Mouse (Mus musculus) hindbrain, embryonic 16.5 days (tissue): Measurements from ENCODE around the gene Myo18b. TPM values are rescaled to one million over a fixed set of nuclear protein-coding genes. Genes with fewer than 3 reads are reported as not detected.

Experiments used
- ATAC-seq: fragments of 200-750 bp; cut with Nextera tagmentation; 2 replicates; pipeline ENCODE4 v1.8.0; 2017; ENCODE audit warnings: moderate TSS enrichment, moderate library complexity
- H3K27ac ChIP-seq: fragments of 300-500 bp; sonication (generic); 2 replicates; pipeline ENCODE4 v1.5.1; 2014; ENCODE audit warnings: low read depth, mild to moderate bottlenecking, control low read depth, low read length, moderate library complexity
- H3K27me3 ChIP-seq: fragments of 300-500 bp; sonication (generic); replicated peaks from 2 replicates; pipeline ENCODE4 v1.6.1; 2014; ENCODE audit warnings: low read length; ENCODE audit not compliant: control insufficient read depth, insufficient read depth
- H3K36me3 ChIP-seq: fragments of 300-500 bp; sonication (generic); 2 replicates; pipeline ENCODE4 v1.6.1; 2014; ENCODE audit warnings: mild to moderate bottlenecking, low read length, moderate library complexity, mixed read lengths; ENCODE audit not compliant: control insufficient read depth, insufficient read depth
- H3K4me1 ChIP-seq: fragments of 300-500 bp; sonication (generic); 2 replicates; pipeline ENCODE4 v1.6.1; 2014; ENCODE audit warnings: low read depth, low read length; ENCODE audit not compliant: control insufficient read depth, insufficient read depth
- H3K4me2 ChIP-seq: fragments of 300-500 bp; sonication (generic); 2 replicates; pipeline ENCODE4 v1.6.1; 2014; ENCODE audit warnings: mild to moderate bottlenecking, low read length, control low read depth, moderate library complexity
- H3K4me3 ChIP-seq: fragments of 300-500 bp; sonication (generic); 2 replicates; pipeline ENCODE4 v1.5.1; 2014; ENCODE audit warnings: mild to moderate bottlenecking, low read length, control low read depth, moderate library complexity
- H3K9ac ChIP-seq: fragments of 300-500 bp; sonication (generic); 2 replicates; pipeline ENCODE4 v1.6.1; 2014; ENCODE audit warnings: low read depth, mild to moderate bottlenecking, control low read depth, low read length, moderate library complexity
- H3K9me3 ChIP-seq: fragments of 300-500 bp; sonication (generic); 2 replicates; pipeline ENCODE4 v1.6.1; 2014; ENCODE audit warnings: mild to moderate bottlenecking, low read length, moderate library complexity; ENCODE audit not compliant: control insufficient read depth
- WGBS: fragments of 180-500 bp; shearing (Covaris S2); extraction: QIAGEN DNeasy Blood & Tissue Kit; methylation state at CpG from one replicate; pipeline ENCODE4 v1.1.7; 2014; 5-methylcytosine and 5-hydroxymethylcytosine counted together
- polyA plus RNA-seq: library from polyadenylated mRNA; unstranded; fragments of >200 nt; fragmentation: Nextera tagmentation; extraction: Ambion mirVana; gene quantifications from 2 replicates; pipeline ENCODE4 v1.2.1, GENCODE M21; 2015

Myo18b gene
- polyA plus RNA-seq, 1 experiment from 2014 or later = 1.2 TPM

- ATAC-seq = peak; percentile 70
- Histone ChIP-seq H3K4me3 (no peak overlapping the region), H3K9me3 (no peaks in the 10 kb centered on the region), H3K27ac (peak overlapping the region; percentile 37), H3K4me2 (no peak overlapping the region), H3K27me3 (no peaks in the 10 kb centered on the region), H3K9ac (no peak overlapping the region), H3K4me1 (peaks cover 5% of the 10 kb centered on the region; the same call in 1 of the 2 replicates), H3K36me3 (no peaks in the 10 kb centered on the region)
- 15% methylated on average over 12 of the region's 12 CpGs for WGBS
Observed at GRCm38 (mm10) chr5:112859379-112860035, 36.7 kb downstream of the Myo18b start.

- 11% methylated on average over 8 of the region's 8 CpGs for WGBS
- H3K4me2 ChIP-seq = no peak overlapping the region
- peak overlapping the region; percentile 72 for H3K27ac ChIP-seq
- no peaks in the 10 kb centered on the region for H3K36me3 ChIP-seq
- H3K4me3 ChIP-seq = no peak overlapping the region
- H3K4me1 ChIP-seq = peaks cover 37% of the 10 kb centered on the region
- no peaks in the 10 kb centered on the region for H3K27me3 ChIP-seq
- H3K9me3 ChIP-seq = no peaks in the 10 kb centered on the region
- peak; percentile 65 for ATAC-seq
- H3K9ac ChIP-seq = 0 out of 2 replicates have a peak overlapping the region, but pooled peaks have one; percentile 16
Observed at GRCm38 (mm10) chr5:112853179-112853578, 43.0 kb downstream of the Myo18b start.

- H3K4me3 ChIP-seq = no peak overlapping the region
- peaks cover 37% of the 10 kb centered on the region for H3K4me1 ChIP-seq
- no peak for ATAC-seq
- WGBS = 4% methylated on average over 5 of the region's 5 CpGs
- H3K36me3 ChIP-seq = no peaks in the 10 kb centered on the region
- no peak overlapping the region for H3K9ac ChIP-seq
- no peaks in the 10 kb centered on the region for H3K27me3 ChIP-seq
- no peaks in the 10 kb centered on the region for H3K9me3 ChIP-seq
- peak overlapping the region; percentile 20; the same call in 1 of the 2 replicates for H3K27ac ChIP-seq
- no peak overlapping the region for H3K4me2 ChIP-seq
Observed at GRCm38 (mm10) chr5:112851389-112851788, 44.8 kb downstream of the Myo18b start.

- H3K4me3 ChIP-seq = no peak overlapping the region
- H3K4me2 ChIP-seq = peak overlapping the region; percentile 33
- 0 out of 2 replicates have a peak overlapping the region, but pooled peaks have one; percentile 7 for H3K9ac ChIP-seq
- no peaks in the 10 kb centered on the region for H3K9me3 ChIP-seq
- no peaks in the 10 kb centered on the region for H3K27me3 ChIP-seq
- no peaks in the 10 kb centered on the region for H3K36me3 ChIP-seq
- no peak overlapping the region for H3K27ac ChIP-seq
- H3K4me1 ChIP-seq = peaks cover 44% of the 10 kb centered on the region
- ATAC-seq = no peak
- 4% methylated on average over 16 of the region's 16 CpGs for WGBS
Observed at GRCm38 (mm10) chr5:112848586-112849280, 47.4 kb downstream of the Myo18b start.

GRCm38 (mm10) chr5:112847985-112848542, 48.1 kb downstream of the Myo18b start:
- Histone ChIP-seq H3K27ac (no peak overlapping the region), H3K4me1 (peaks cover 42% of the 10 kb centered on the region), H3K27me3 (no peaks in the 10 kb centered on the region), H3K4me3 (no peak overlapping the region), H3K36me3 (no peaks in the 10 kb centered on the region), H3K4me2 (peak overlapping the region; percentile 33), H3K9me3 (no peaks in the 10 kb centered on the region), H3K9ac (no peak overlapping the region)
- no peak for ATAC-seq
- WGBS = 5% methylated on average over 25 of the region's 25 CpGs

- H3K27me3 ChIP-seq = no peaks in the 10 kb centered on the region
- H3K4me2 ChIP-seq = no peak overlapping the region
- no peaks in the 10 kb centered on the region for H3K36me3 ChIP-seq
- no peak overlapping the region for H3K4me3 ChIP-seq
- 79% methylated on average over 11 of the region's 11 CpGs for WGBS
- H3K27ac ChIP-seq = no peak overlapping the region
- no peak overlapping the region for H3K9ac ChIP-seq
- H3K4me1 ChIP-seq = peaks cover 36% of the 10 kb centered on the region
- no peak for ATAC-seq
- H3K9me3 ChIP-seq = no peaks in the 10 kb centered on the region
Observed at GRCm38 (mm10) chr5:112846146-112846545, 50.0 kb downstream of the Myo18b start.

- Histone ChIP-seq H3K9me3 (no peaks in the 10 kb centered on the region), H3K9ac (no peak overlapping the region), H3K4me3 (no peak overlapping the region), H3K36me3 (no peaks in the 10 kb centered on the region), H3K4me2 (no peak overlapping the region), H3K27ac (no peak overlapping the region), H3K27me3 (no peaks in the 10 kb centered on the region), H3K4me1 (peaks cover 30% of the 10 kb centered on the region)
- WGBS = 27% methylated on average over 3 of the region's 3 CpGs
- no peak for ATAC-seq
Observed at GRCm38 (mm10) chr5:112844460-112844859, 51.7 kb downstream of the Myo18b start.

GRCm38 (mm10) chr5:112843676-112844257, 52.4 kb downstream of the Myo18b start:
- Histone ChIP-seq H3K27me3 (no peaks in the 10 kb centered on the region), H3K36me3 (no peaks in the 10 kb centered on the region), H3K4me2 (no peak overlapping the region), H3K27ac (peak overlapping the region; percentile 48), H3K9me3 (no peaks in the 10 kb centered on the region), H3K4me3 (no peak overlapping the region), H3K9ac (peak overlapping the region; percentile 36; the same call in 1 of the 2 replicates), H3K4me1 (peaks cover 23% of the 10 kb centered on the region)
- ATAC-seq = peak; percentile 68
- 22% methylated on average over 6 of the region's 6 CpGs for WGBS

GRCm38 (mm10) chr5:112842696-112843095, 53.5 kb downstream of the Myo18b start:
- no peak for ATAC-seq
- Histone ChIP-seq H3K4me2 (no peak overlapping the region), H3K9me3 (no peaks in the 10 kb centered on the region), H3K27me3 (no peaks in the 10 kb centered on the region), H3K9ac (no peak overlapping the region), H3K4me1 (peaks cover 20% of the 10 kb centered on the region), H3K27ac (no peak overlapping the region), H3K36me3 (no peaks in the 10 kb centered on the region), H3K4me3 (no peak overlapping the region)
- WGBS = 87% methylated on average over 5 of the region's 5 CpGs
